Mouse (Mus musculus) frontal cortex, postnatal 10 days (tissue): ENCODE measurements at regions not wholly inside any gene's neighbourhood (a gene's known extent, or its start where the extent isn't known, plus 50 kb on each side); places are given as distances from the start of the nearest gene placed in this dataset.

Experiments
- DNase-seq, 2 experiments: peaks; one replicate each; pipeline ENCODE4 v3.0.0; 2022; ENCODE audit warnings: low spot score in 2 of 2, mixed read lengths in 1 of 2

- DNase-seq: no peak
Measured at GRCm38 (mm10) chr6:101882938-101883337, 505.2 kb upstream of the Pdzrn3 start.

GRCm38 (mm10) chr6:101874894-101875293 lies 497.2 kb upstream of the Pdzrn3 start:
- DNase-seq: no peak

GRCm38 (mm10) chr6:101858895-101859294 lies 481.2 kb upstream of the Pdzrn3 start:
- DNase-seq: no peak

GRCm38 (mm10) chr6:101840695-101841094 lies 463.0 kb upstream of the Pdzrn3 start:
- no peak for DNase-seq

GRCm38 (mm10) chr6:101837563-101837962 lies 459.9 kb upstream of the Pdzrn3 start:
- DNase-seq: peak in 1 of 2 experiments; percentile 10

GRCm38 (mm10) chr6:101793986-101794385 lies 416.3 kb upstream of the Pdzrn3 start:
- no peak for DNase-seq

GRCm38 (mm10) chr6:101777864-101778263 lies 400.2 kb upstream of the Pdzrn3 start:
- DNase-seq: no peak

- no peak for DNase-seq
Measured at GRCm38 (mm10) chr6:101773151-101773550, 395.5 kb upstream of the Pdzrn3 start.

GRCm38 (mm10) chr6:101735107-101735506 lies 357.4 kb upstream of the Pdzrn3 start:
- no peak for DNase-seq

- DNase-seq: no peak
Measured at GRCm38 (mm10) chr6:101720513-101720912, 342.8 kb upstream of the Pdzrn3 start.

GRCm38 (mm10) chr6:101689684-101690083 lies 312.0 kb upstream of the Pdzrn3 start:
- DNase-seq: no peak

GRCm38 (mm10) chr6:101686578-101686977 lies 308.9 kb upstream of the Pdzrn3 start:
- DNase-seq: no peak

GRCm38 (mm10) chr6:101685734-101686133 lies 308.0 kb upstream of the Pdzrn3 start:
- no peak for DNase-seq

GRCm38 (mm10) chr6:101684390-101684789 lies 306.7 kb upstream of the Pdzrn3 start:
- no peak for DNase-seq

- DNase-seq: no peak
Measured at GRCm38 (mm10) chr6:101674846-101675245, 297.1 kb upstream of the Pdzrn3 start.

GRCm38 (mm10) chr6:101670770-101671169 lies 293.1 kb upstream of the Pdzrn3 start:
- DNase-seq: no peak

GRCm38 (mm10) chr6:101669118-101669845 lies 291.6 kb upstream of the Pdzrn3 start:
- no peak for DNase-seq

- DNase-seq: no peak
Measured at GRCm38 (mm10) chr6:101654351-101654750, 276.7 kb upstream of the Pdzrn3 start.

GRCm38 (mm10) chr6:101650348-101650747 lies 272.7 kb upstream of the Pdzrn3 start:
- peak; percentile 28 to 57 for DNase-seq

GRCm38 (mm10) chr6:101617295-101617694 lies 239.6 kb upstream of the Pdzrn3 start:
- no peak for DNase-seq

GRCm38 (mm10) chr6:101616776-101617175 lies 239.1 kb upstream of the Pdzrn3 start:
- DNase-seq: peak in 1 of 2 experiments; percentile 10

GRCm38 (mm10) chr6:101609015-101609414 lies 231.3 kb upstream of the Pdzrn3 start:
- no peak for DNase-seq

- DNase-seq: no peak
Measured at GRCm38 (mm10) chr6:101603083-101603482, 225.4 kb upstream of the Pdzrn3 start.

GRCm38 (mm10) chr6:101596995-101597394 lies 219.3 kb upstream of the Pdzrn3 start:
- no peak for DNase-seq
